Mouse (Mus musculus) lung, postnatal 0 days (tissue): Measurements from ENCODE around the gene Zfp414.

Experiments used
- CTCF ChIP-seq: IDR thresholded peaks from 2 replicates; pipeline ENCODE4 v1.5.1; 2016; ENCODE audit warnings: antibody characterized with exemption, mild to moderate bottlenecking
- EP300 ChIP-seq: IDR thresholded peaks from 2 replicates; pipeline ENCODE4 v1.6.1; 2016; ENCODE audit warnings: antibody characterized with exemption, mild to moderate bottlenecking, control low read depth

- TF ChIP-seq EP300 (no peak), CTCF (no peak)
Observed at GRCm38 (mm10) chr17:33678771-33679170, 49.9 kb downstream of the Zfp414 start.
